Mouse (Mus musculus) heart, adult 2 months (tissue): ENCODE results near the gene Drc3. TPM values are rescaled to one million over a fixed set of nuclear protein-coding genes. Genes with fewer than 3 reads are reported as not detected.
A peak's percentile ranks its signal among the peaks of the same experiment; 100 is the strongest.

Source experiments
- DNase-seq, 2 experiments: peaks; one replicate each; pipeline ENCODE4 v3.0.0; 2021
- H3K27ac ChIP-seq: fragments of 200-600 bp; 2 replicates; pipeline ENCODE4 v1.8.1; 2022
- H3K27me3 ChIP-seq: fragments of 200-500 bp; 2 replicates; pipeline ENCODE4 v1.6.1; 2012; ENCODE audit warnings: mild to moderate bottlenecking, low read length, inconsistent platforms, mixed read lengths; ENCODE audit not compliant: control insufficient read depth, insufficient read depth
- H3K36me3 ChIP-seq: fragments of 200-500 bp; 2 replicates; pipeline ENCODE4 v1.6.1; 2012; ENCODE audit warnings: low read length, inconsistent platforms; ENCODE audit not compliant: control insufficient read depth, insufficient read depth
- H3K4me1 ChIP-seq: fragments of 200-500 bp; 2 replicates; pipeline ENCODE4 v1.6.1; 2011; ENCODE audit warnings: low read length; ENCODE audit not compliant: control insufficient read depth, insufficient read depth
- H3K4me3 ChIP-seq: fragments of 200-600 bp; 2 replicates; pipeline ENCODE4 v1.8.1; 2022
- H3K79me2 ChIP-seq: fragments of 200-500 bp; replicated peaks from 2 replicates; pipeline ENCODE4 v1.6.1; 2012; ENCODE audit warnings: mild to moderate bottlenecking, inconsistent platforms, low read length, moderate library complexity, mixed read lengths; ENCODE audit not compliant: control insufficient read depth, insufficient read depth
- H3K9ac ChIP-seq: fragments of 200-500 bp; 2 replicates; pipeline ENCODE4 v1.6.1; 2012; ENCODE audit warnings: low read depth, mild to moderate bottlenecking, control low read depth, inconsistent platforms, low read length, mixed read lengths
- CTCF ChIP-seq: fragments of 200-600 bp; IDR thresholded peaks from 2 replicates; pipeline ENCODE4 v1.8.1; 2022; ENCODE audit warnings: antibody characterized with exemption, mild to moderate bottlenecking, moderate library complexity
- EP300 ChIP-seq: fragments of 200-500 bp; IDR thresholded peaks from 2 replicates; pipeline ENCODE4 v1.6.1; 2011; ENCODE audit warnings: low read depth, low read length, control low read depth; ENCODE audit not compliant: insufficient read depth
- POLR2A ChIP-seq: fragments of 200-500 bp; IDR thresholded peaks from 2 replicates; pipeline ENCODE4 v1.6.1; 2011; ENCODE audit warnings: mild to moderate bottlenecking, low read depth, low read length, control low read depth; ENCODE audit not compliant: insufficient read depth
- WGBS: fragments of 180-500 bp; shearing (Covaris S2); methylation state at CpG from one replicate; pipeline ENCODE4 v1.1.7; 2018; 5-methylcytosine and 5-hydroxymethylcytosine counted together
- intact Hi-C: fragments of 180-260 bp; cut with DNase I; formaldehyde crosslinking; loops from one replicate; pipeline ENCODE4 v1.15.1; 2025
- polyA plus RNA-seq: library from polyadenylated mRNA; depleted of rRNA; stranded (reverse); fragments of >200 nt; gene quantifications from 2 replicates; pipeline ENCODE4 v1.2.3, GENCODE M21; 2012
- total RNA-seq, 2 experiments: library from RNA; stranded (reverse); gene quantifications; 2 replicates each; pipeline ENCODE4 v1.2.3; 2021

Drc3 gene
- total and polyA plus RNA-seq, 3 experiments: 1.6 to 4.1 (median 2.4) TPM

GRCm38 (mm10) chr11:60316883-60317282 is 36.2 kb upstream of the Drc3 start:
- no peak for DNase-seq
- TF ChIP-seq EP300: no peak
- TF ChIP-seq POLR2A: no peak
- TF ChIP-seq CTCF: no peak
- H3K4me3 ChIP-seq: no peak overlapping the region
- H3K27me3 ChIP-seq: no peaks in the 10 kb centered on the region
- WGBS: 80% methylated on average over 8 of the region's 8 CpGs
- intact Hi-C loops: no loop called here
- H3K4me1 ChIP-seq: peaks cover 3% of the 10 kb centered on the region
- 0 out of 2 replicates have a peak, but pooled peaks cover 3% of the 10 kb centered on the region for H3K36me3 ChIP-seq
- H3K27ac ChIP-seq: no peak overlapping the region
- peaks cover 2% of the 10 kb centered on the region for H3K79me2 ChIP-seq
- H3K9ac ChIP-seq: no peak overlapping the region

DNA sequence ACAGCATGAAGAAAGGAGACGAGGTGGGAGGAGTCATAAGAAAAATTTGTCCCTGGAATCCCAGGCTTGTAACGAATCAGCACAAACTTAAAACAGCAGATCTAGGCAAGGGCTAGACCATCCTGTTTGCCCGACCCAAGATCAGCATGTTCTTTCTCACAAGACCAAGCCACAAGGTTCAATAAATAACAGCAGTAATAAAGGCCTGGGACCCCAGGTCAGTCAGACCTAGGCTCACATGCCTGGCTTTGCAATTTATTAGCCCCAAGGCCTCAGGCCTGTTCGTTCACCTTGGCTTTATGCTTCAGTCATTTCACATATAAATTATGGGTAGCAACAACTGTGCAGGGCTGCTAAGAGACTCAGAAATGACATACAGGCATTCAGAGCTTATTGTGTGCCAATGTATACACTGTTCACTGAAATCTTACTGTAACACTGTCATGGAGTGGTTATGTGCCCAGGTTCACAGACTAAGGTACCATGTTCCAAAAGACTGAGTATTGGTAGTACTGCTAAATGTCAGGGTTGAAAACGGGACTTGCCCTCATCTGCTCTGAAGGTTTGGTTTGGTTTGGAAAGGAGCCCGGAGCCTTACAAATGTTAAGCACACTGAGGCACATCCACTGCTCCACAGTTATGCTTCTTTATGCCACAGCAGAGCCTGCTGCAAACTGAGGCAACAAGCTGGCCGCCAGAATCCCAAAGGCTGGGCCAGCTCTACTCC is 35.6 kb upstream of the Drc3 start:
- Histone ChIP-seq H3K79me2 (peaks cover 2% of the 10 kb centered on the region), H3K27me3 (no peaks in the 10 kb centered on the region), H3K9ac (no peak overlapping the region; the same call in 1 of the 2 replicates), H3K36me3 (0 out of 2 replicates have a peak, but pooled peaks cover 4% of the 10 kb centered on the region), H3K4me1 (peaks cover 3% of the 10 kb centered on the region), H3K4me3 (no peak overlapping the region), H3K27ac (no peak overlapping the region)
- intact Hi-C loops: no loop called here
- TF ChIP-seq CTCF: no peak
- TF ChIP-seq EP300: no peak
- no peak for TF ChIP-seq POLR2A
- WGBS: 73% methylated on average over 7 of the region's 7 CpGs
- DNase-seq: no peak

DNA sequence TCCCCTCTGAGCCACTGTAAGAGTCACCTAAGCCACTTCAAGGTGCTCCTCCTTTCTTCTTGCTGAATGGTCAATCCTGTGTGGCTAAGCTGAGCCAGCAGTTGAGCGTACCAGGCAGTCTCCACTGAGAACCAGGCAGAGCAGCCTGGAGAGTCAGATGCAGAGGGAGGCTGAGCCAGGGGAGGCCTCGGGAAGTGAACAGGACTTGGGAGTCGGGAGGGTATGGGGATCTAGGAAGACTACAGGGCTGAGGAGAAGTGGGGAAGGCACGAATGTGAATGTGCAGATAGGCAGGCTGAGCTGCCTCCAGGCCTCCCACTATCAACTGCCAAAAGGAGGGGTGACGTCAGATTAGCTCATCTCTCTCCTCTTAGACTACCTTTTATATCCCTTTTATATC is 34.4 kb upstream of the Drc3 start:
- intact Hi-C loops: no loop called here
- Histone ChIP-seq H3K79me2 (peaks cover 2% of the 10 kb centered on the region; the same call in 1 of the 2 replicates), H3K36me3 (0 out of 2 replicates have a peak, but pooled peaks cover 4% of the 10 kb centered on the region), H3K27me3 (no peaks in the 10 kb centered on the region), H3K4me1 (peaks cover 3% of the 10 kb centered on the region), H3K4me3 (no peak overlapping the region), H3K27ac (no peak overlapping the region; the same call in 1 of the 2 replicates), H3K9ac (no peak overlapping the region)
- TF ChIP-seq CTCF (no peak), EP300 (no peak), POLR2A (no peak)
- WGBS: 44% methylated on average over 5 of the region's 5 CpGs
- DNase-seq: no peak

DNA sequence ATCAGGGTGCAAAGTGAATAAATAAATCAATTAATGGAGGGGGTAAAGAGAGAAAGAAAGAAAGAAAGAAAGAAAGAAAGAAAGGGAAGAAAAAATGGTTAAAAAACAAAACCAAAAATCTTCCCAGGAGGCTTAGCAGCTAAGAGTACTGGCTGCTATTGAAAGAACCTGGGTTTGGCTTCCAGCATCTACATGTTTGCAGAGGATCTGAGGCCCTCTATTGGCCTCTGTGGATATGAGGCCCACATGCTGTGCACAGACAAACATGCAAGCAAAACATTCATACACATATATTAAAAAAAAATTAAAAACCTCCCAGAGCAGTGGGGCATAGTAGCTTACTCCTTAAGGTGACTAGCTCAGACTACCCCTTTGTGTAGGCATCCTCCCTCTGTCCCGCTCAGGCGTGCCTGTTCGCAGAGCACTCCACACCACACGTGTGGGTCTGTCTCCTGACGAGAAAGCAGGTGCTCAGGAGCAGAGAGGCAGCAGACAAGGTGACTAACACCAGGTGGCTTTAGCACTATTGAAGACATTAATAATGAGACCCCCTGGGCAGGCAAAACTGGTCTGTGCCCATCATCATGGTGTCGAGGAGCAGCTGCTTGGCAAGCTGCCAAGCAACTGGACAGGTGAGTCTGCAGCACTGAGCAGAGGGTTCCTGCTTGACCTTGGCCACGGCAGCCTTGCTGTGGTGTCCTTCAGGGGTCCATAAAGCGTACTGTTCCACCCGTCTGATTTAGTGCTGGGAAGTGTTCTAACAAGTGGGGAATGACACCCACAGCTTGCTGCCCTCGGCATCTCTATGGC is 33.7 kb upstream of the Drc3 start:
- no peak for DNase-seq
- 86% methylated on average over 10 of the region's 10 CpGs for WGBS
- intact Hi-C loops: no loop called here
- TF ChIP-seq POLR2A (no peak), CTCF (peak; percentile 31; the same call in 1 of the 2 replicates)
- H3K4me3 ChIP-seq: no peak overlapping the region
- H3K4me1 ChIP-seq: peaks cover 3% of the 10 kb centered on the region
- H3K79me2 ChIP-seq: peaks cover 2% of the 10 kb centered on the region; the same call in 1 of the 2 replicates
- no peak overlapping the region; the same call in 1 of the 2 replicates for H3K27ac ChIP-seq
- no peak overlapping the region for H3K9ac ChIP-seq
- H3K27me3 ChIP-seq: no peaks in the 10 kb centered on the region
- H3K36me3 ChIP-seq: 0 out of 2 replicates have a peak, but pooled peaks cover 4% of the 10 kb centered on the region

DNA sequence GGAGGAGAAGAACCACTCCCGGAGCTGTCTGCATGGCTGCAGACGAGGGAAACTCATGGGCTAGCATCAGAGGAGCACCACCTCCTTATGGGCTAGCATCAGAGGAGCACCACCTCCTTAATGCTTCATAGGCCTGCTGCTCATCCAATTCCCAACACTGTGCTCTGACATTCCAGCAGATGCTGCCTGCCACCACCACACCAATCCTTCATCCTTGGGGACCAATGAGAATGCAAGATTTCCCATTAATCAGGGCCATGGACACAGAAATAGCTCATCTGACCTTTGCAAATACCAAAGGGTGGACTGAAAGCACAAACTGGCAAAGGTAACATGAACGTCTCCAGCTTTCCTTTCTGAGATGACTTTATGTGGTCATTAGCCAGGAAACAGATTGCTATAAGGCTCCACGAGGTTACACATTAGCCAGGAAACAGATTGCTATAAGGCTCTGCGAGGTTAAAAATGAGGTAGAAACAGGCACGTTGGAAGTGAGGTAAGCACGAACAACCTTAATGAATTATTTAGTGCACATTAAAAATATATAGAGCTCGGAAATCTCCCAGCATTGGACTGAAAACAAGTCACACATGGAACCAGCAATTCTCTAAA is 32.6 kb upstream of the Drc3 start:
- Histone ChIP-seq H3K27me3 (no peaks in the 10 kb centered on the region), H3K79me2 (peaks cover 2% of the 10 kb centered on the region; the same call in 1 of the 2 replicates), H3K36me3 (0 out of 2 replicates have a peak, but pooled peaks cover 4% of the 10 kb centered on the region), H3K9ac (no peak overlapping the region), H3K27ac (no peak overlapping the region), H3K4me1 (peaks cover 3% of the 10 kb centered on the region), H3K4me3 (no peak overlapping the region)
- TF ChIP-seq CTCF (no peak), POLR2A (no peak), EP300 (no peak)
- WGBS: 61% methylated on average over 8 of the region's 8 CpGs
- no peak for DNase-seq
- intact Hi-C loops: no loop called here
